Mouse (Mus musculus) spleen, postnatal 14 days (tissue): ENCODE measurements at regions not wholly inside any gene's neighbourhood (a gene's known extent, or its start where the extent isn't known, plus 50 kb on each side); places are given as distances from the start of the nearest gene placed in this dataset.

Experiments
- DNase-seq, 2 experiments: peaks; one replicate each; pipeline ENCODE4 v3.0.0; 2021 to 2022; ENCODE audit warnings: low spot score in 2 of 2

- DNase-seq: no peak
These were observed 659.2 kb downstream of the Zfp706 start for GRCm38 (mm10) chr15:36348348-36348747.

DNA sequence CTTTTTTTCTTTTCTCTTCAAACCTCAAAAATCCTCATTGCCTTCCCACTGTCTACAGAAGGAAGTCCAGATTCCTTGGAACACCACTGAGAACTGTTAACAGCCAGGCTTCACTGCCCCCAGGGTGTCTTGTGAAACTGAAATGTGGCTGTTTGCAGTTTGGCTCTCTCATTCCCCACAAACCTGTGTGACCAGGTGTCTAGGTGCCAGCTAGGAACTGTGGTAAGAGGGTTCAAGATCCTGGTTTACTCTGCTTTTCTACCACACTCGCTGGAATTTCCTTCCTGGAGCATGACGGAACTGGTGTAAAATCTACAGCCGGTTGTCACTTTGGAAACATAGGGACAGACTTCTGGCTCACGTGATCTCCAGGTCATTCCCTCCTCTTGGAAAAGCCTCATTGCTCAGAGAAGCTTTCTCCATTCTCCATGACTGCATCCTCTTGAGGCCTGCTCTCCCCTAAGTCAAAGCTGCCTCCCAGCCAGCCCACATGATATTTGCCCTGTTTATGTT is 660.2 kb downstream of the Zfp706 start:
- DNase-seq: no peak

DNA sequence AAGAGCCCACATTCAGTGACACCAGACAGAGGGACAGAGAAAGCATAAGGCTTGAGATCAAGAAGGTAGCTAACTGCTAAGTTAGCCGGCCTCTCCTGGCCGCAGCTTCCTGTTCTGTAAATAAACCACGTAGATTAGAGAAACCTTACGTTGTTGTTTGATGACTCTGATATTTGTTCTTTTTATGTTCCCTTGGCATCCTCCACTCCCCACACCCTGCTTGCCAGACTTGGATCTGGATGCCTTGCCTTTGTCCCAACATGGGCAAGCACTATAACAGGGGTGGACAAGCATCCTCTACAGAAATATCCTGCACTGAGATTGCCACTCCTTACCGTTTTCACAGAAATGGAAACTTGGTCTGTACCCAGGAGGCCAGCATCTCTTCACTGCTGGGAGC is 661.4 kb downstream of the Zfp706 start:
- no peak for DNase-seq

- DNase-seq: no peak
These were observed 662.2 kb downstream of the Zfp706 start for GRCm38 (mm10) chr15:36345413-36345812.

DNA sequence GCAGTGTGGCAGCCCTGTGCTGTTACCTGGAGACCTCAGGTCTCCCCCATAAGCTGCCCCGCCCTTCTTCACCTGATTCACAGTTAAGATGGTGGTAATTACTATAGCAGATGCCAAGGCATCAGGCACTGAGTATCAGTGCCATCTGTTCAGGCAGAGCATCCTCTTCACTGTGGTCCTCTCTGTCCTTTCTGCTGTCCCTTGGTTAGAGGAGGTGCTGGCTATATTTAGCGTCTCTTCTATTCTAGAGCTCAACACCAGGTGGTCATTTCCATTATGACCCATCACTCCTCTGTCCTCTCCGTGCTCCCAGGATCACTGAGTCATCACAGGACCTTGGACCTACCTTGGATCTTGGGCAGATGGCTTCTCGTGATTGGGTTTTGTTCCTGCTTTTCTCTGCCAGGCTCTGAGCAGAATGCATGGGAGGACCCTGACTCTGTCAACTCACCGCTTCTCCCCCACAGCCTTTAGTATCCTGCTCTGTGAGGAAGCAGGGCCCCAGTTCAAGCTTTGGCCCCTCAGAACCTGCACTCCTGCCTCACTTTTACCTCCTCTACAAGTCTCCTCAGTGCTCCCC is 667.5 kb downstream of the Zfp706 start:
- no peak for DNase-seq

DNA sequence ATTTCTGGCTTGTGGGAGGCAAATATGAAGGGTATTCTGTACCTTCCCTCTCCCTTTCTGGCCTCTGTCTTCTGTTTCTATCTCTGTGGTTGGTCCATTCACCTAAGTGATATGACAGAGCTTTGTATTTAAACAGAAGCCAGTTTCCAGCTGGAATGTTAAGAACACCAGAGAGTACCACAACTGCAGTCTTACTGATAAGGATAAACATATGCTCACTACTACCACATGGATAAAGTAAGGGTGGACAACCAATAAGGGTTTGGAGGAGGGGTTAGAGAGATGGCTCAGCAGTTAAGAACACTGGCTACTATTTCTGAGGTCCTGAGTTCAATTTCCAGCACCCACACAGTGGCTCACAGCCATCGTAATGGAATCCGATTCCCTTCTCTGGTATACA is 668.8 kb downstream of the Zfp706 start:
- no peak for DNase-seq

DNA sequence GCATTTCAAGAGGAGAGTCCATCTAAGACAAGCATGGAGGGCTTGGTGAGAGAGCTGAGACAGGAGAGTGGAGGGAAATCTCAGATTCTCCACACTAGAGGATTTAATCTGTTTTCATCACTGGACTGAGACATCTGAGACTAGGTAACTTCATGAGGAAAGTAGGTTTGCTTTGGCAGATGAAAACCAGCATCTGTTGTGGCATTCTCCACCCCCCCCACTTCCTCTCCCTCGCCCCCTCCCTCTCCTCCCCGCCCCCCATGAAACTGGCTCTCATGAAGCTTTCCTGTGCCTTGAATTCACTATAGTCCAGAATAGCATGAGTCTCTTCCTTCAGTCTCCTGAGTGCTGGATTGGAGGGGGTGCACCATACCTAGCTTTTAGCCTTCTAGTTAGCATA is 670.7 kb downstream of the Zfp706 start:
- no peak for DNase-seq

GRCm38 (mm10) chr15:36335116-36335515 is 672.5 kb downstream of the Zfp706 start:
- no peak for DNase-seq

DNA sequence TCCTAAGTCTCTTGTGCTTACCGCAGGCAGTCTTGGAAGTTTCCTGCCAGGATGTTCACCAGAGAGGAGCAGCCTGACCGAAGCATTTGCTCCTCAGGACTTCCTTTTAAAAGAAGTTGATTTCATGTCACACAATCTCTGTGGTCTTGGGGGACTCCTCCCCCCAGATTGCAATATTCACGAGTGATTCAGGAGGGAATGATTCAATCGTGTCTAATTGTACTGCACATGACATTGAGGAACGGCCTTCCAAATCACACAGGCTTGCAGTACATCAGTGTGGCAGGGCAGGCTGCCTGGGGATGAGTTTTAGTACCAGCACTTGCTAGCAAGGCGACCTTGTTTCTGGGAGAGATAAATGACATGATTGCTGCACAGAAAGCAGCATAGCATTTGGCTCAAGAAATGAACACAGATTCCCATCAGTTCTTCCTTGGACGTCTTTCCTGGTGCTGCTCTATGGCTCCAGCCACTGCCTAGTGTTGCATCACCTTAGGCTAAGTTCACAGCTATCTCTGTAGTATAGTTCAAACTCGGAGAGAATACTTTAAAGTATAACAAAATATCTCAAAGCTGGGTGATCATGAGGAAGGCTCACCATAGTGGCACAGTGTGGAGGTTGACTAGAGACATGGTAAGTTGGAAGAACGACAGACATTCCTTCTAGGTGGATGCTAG is 673.0 kb downstream of the Zfp706 start:
- DNase-seq: no peak

DNA sequence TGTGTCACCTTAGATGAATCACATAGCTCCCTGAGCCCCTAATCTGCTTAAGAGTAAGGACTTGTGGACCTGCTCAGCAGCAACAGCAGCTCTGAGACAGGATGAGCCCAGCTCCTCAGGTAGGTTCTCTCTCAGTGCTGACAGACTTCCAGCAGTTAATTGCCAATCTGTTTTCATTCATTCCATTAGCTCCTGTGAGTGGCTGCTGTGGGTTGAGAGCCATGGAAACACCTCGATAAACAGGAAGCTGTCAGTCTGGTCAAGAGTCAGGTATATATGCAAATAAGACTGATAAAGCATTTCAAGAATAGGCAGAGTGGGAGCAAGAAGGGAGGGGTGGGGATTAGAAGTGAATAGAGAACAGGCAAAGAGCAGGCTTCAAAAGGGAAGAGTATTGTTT is 673.7 kb downstream of the Zfp706 start:
- no peak for DNase-seq

- DNase-seq: no peak
These were observed 674.3 kb downstream of the Zfp706 start for GRCm38 (mm10) chr15:36333265-36333664.
